Mouse (Mus musculus) megakaryocyte-erythroid progenitor cell, adult 5 weeks (primary cell): ENCODE data around the gene Olfr628. TPM values are rescaled to one million over a fixed set of nuclear protein-coding genes. Genes with fewer than 3 reads are reported as not detected.

Experiments used
- polyA plus RNA-seq: library from polyadenylated mRNA; stranded (reverse); fragments of >175 nt; gene quantifications from 2 replicates; pipeline ENCODE4 v1.2.3, GENCODE M21; 2012

Olfr628 gene
- polyA plus RNA-seq: not detected in 2 replicates

GRCm38 (mm10) chr7:103730074-103730473, at the start of gene Olfr628:
Gene Olfr628, plus strand, starts transcription at chr7:103730374.

GRCm38 (mm10) chr7:103682420-103682819, 47.8 kb upstream of the Olfr628 start, which contains the start of gene Olfr625-ps1:
Gene Olfr625-ps1, plus strand, starts transcription at chr7:103682720.

GRCm38 (mm10) chr7:103714371-103714770, 15.8 kb upstream of the Olfr628 start, which contains the start of gene Olfr243:
Gene Olfr243, plus strand, starts transcription at chr7:103714671.

GRCm38 (mm10) chr7:103744843-103745242, 14.7 kb downstream of the Olfr628 start, which contains the start of gene Olfr629:
Gene Olfr629, minus strand, starts transcription at chr7:103744943.

GRCm38 (mm10) chr7:103757233-103757632, 27.1 kb downstream of the Olfr628 start, which contains the start of gene Olfr630:
Gene Olfr630, minus strand, starts transcription at chr7:103757333.

GRCm38 (mm10) chr7:103771494-103771893, 41.3 kb downstream of the Olfr628 start, which contains the start of gene Olfr69:
Gene Olfr69, minus strand, starts transcription at chr7:103771594.

GRCm38 (mm10) chr7:103779598-103779997, 49.4 kb downstream of the Olfr628 start, which contains the start of gene Olfr68:
Gene Olfr68, minus strand, starts transcription at chr7:103779698.

Other genes starting within 250 kb of the Olfr628 start
- not detected in 2 replicates for gene Olfr609, start 232.3 kb upstream of the Olfr628 start, polyA plus RNA-seq
- gene Olfr610, start 218.3 kb upstream of the Olfr628 start, polyA plus RNA-seq: not detected in 2 replicates
- not detected in 2 replicates for gene Olfr611, start 209.5 kb upstream of the Olfr628 start, polyA plus RNA-seq
- not detected in 2 replicates for gene Olfr612, start 187.7 kb upstream of the Olfr628 start, polyA plus RNA-seq
- not detected in 2 replicates for gene Olfr613, start 182.3 kb upstream of the Olfr628 start, polyA plus RNA-seq
- not detected in 2 replicates for gene Olfr615, start 174.3 kb upstream of the Olfr628 start, polyA plus RNA-seq
- not detected in 2 replicates for gene Olfr616, start 161.2 kb upstream of the Olfr628 start, polyA plus RNA-seq
- not detected in 2 replicates for gene Olfr617, start 157.3 kb upstream of the Olfr628 start, polyA plus RNA-seq
- not detected in 2 replicates for gene Olfr618, start 140.3 kb upstream of the Olfr628 start, polyA plus RNA-seq
- gene Olfr619, start 129.8 kb upstream of the Olfr628 start, polyA plus RNA-seq: not detected in 2 replicates
- gene Olfr620, start 117.8 kb upstream of the Olfr628 start, polyA plus RNA-seq: not detected in 2 replicates
- not detected in 2 replicates for gene Olfr622, start 87.7 kb upstream of the Olfr628 start, polyA plus RNA-seq
- not detected in 2 replicates for gene Olfr623, start 66.7 kb upstream of the Olfr628 start, polyA plus RNA-seq
- gene Olfr624, start 59.2 kb upstream of the Olfr628 start, polyA plus RNA-seq: 0.02 TPM in 1 of 2 replicates, not detected in the other
- gene Olfr625-ps1, start 47.7 kb upstream of the Olfr628 start, polyA plus RNA-seq: 0.19 TPM in 1 of 2 replicates, not detected in the other
- gene Olfr243, start 15.7 kb upstream of the Olfr628 start, polyA plus RNA-seq: not detected in 2 replicates
- not detected in 2 replicates for gene Olfr629, start 14.6 kb downstream of the Olfr628 start, polyA plus RNA-seq
- not detected in 2 replicates for gene Olfr630, start 27.0 kb downstream of the Olfr628 start, polyA plus RNA-seq
- gene Olfr69, start 41.2 kb downstream of the Olfr628 start, polyA plus RNA-seq: not detected in 2 replicates
- gene Olfr68, start 49.3 kb downstream of the Olfr628 start, polyA plus RNA-seq: not detected in 2 replicates
- not detected in 2 replicates for gene Olfr67, start 61.4 kb downstream of the Olfr628 start, polyA plus RNA-seq
- gene Hbb-bt, start 83.6 kb downstream of the Olfr628 start, polyA plus RNA-seq: 65.8 and 124 TPM in 2 replicates
- gene Hbb-bs, start 97.7 kb downstream of the Olfr628 start, polyA plus RNA-seq: 239 and 618 TPM in 2 replicates
- gene Hbb-bh2, start 110.1 kb downstream of the Olfr628 start, polyA plus RNA-seq: not detected in 2 replicates
- gene Hbb-bh1, start 112.8 kb downstream of the Olfr628 start, polyA plus RNA-seq: not detected in 2 replicates
- gene Hbb-y, start 122.8 kb downstream of the Olfr628 start, polyA plus RNA-seq: not detected in 2 replicates
- not detected in 2 replicates for gene Olfr66, start 155.9 kb downstream of the Olfr628 start, polyA plus RNA-seq
- 0.02 TPM in 1 of 2 replicates, not detected in the other for gene Olfr64, start 164.1 kb downstream of the Olfr628 start, polyA plus RNA-seq
- not detected in 2 replicates for gene Olfr65, start 173.1 kb downstream of the Olfr628 start, polyA plus RNA-seq
- not detected in 2 replicates for gene Olfr631, start 198.5 kb downstream of the Olfr628 start, polyA plus RNA-seq
- not detected in 2 replicates for gene Olfr632, start 204.0 kb downstream of the Olfr628 start, polyA plus RNA-seq
- not detected in 2 replicates for gene Olfr633, start 214.1 kb downstream of the Olfr628 start, polyA plus RNA-seq
- 0.01 TPM in 1 of 2 replicates, not detected in the other for gene Olfr635, start 240.8 kb downstream of the Olfr628 start, polyA plus RNA-seq